Mouse (Mus musculus) liver, adult 2 months (tissue): ENCODE measurements around the gene Yeats4.

Source experiments
- CTCF ChIP-seq: fragments of 200-500 bp; IDR thresholded peaks from 2 replicates; pipeline ENCODE4 v1.5.1; 2011; ENCODE audit warnings: low read depth, low read length, control low read depth
- POLR2A ChIP-seq: fragments of 200-500 bp; IDR thresholded peaks from 2 replicates; pipeline ENCODE4 v1.6.1; 2011; ENCODE audit warnings: low read length, control low read depth; ENCODE audit not compliant: insufficient read depth; ENCODE audit errors: extremely low read depth

- TF ChIP-seq CTCF = no peak
- no peak for TF ChIP-seq POLR2A
Measured at GRCm38 (mm10) chr10:117196696-117197095, 27.6 kb downstream of the Yeats4 start.
